Mouse (Mus musculus): ENCODE results near the gene Slc11a1. TPM values are rescaled to one million over a fixed set of nuclear protein-coding genes. Genes with fewer than 3 reads are reported as not detected.

Gene Slc11a1
- total and polyA plus RNA-seq, 3 experiments: 0.11 TPM; not detected in 2

- Histone ChIP-seq H3K27me3 (ENCODE audit: control insufficient read depth in 1 of 2, insufficient read depth in 2 of 2, low read length in 2 of 2) (no peaks in the 10 kb centered on the region), H3K27ac (ENCODE audit: control insufficient read depth, low read depth, low read length) (no peak overlapping the region), H3K4me3 (ENCODE audit: control insufficient read depth in 1 of 2, insufficient read depth in 1 of 2, low read depth in 2 of 2, low read length in 2 of 2) (no peak overlapping the region), H3K79me2 (ENCODE audit: control insufficient read depth, insufficient read depth, low read length, poor library complexity) (no peaks in the 10 kb centered on the region), H3K4me1 (ENCODE audit: control insufficient read depth in 1 of 2, insufficient read depth in 2 of 2, low read length in 2 of 2) (no peaks in the 10 kb centered on the region), H3K9me3 (replicated peaks; ENCODE audit: insufficient read depth, low read length) (no peaks in the 10 kb centered on the region), H3K36me3 (ENCODE audit: control insufficient read depth in 1 of 2, insufficient read depth in 2 of 2, low read length in 2 of 2) (no peaks in the 10 kb centered on the region), H3K9ac (ENCODE audit: control insufficient read depth, low read depth, low read length, poor library complexity, severe bottlenecking) (no peak overlapping the region)
- DNase-seq (ENCODE audit: low read depth, low spot score): no peak
- TF ChIP-seq ETS1 (IDR thresholded peaks at IDR 0.05; ENCODE audit: low read depth, low read length) (no peak), E2F4 (IDR thresholded peaks at IDR 0.05; ENCODE audit: borderline replicate concordance, low read depth, low read length) (no peak), BHLHE40 (IDR thresholded peaks at IDR 0.05; ENCODE audit: borderline replicate concordance, low read depth, low read length) (no peak), SIN3A (IDR thresholded peaks at IDR 0.05; ENCODE audit: low read length) (no peak), JUND (IDR thresholded peaks at IDR 0.05; ENCODE audit: low read depth, low read length) (no peak), ELF1 (IDR thresholded peaks at IDR 0.05; ENCODE audit: low read depth, low read length) (no peak), CHD2 (IDR thresholded peaks at IDR 0.05; ENCODE audit: low read length) (no peak), POLR2AphosphoS5 (IDR thresholded peaks at IDR 0.05; ENCODE audit: borderline replicate concordance, low read depth, low read length) (no peak), CHD1 (IDR thresholded peaks at IDR 0.05; ENCODE audit: low read depth, low read length) (no peak), GABPA (IDR thresholded peaks at IDR 0.05; ENCODE audit: low read depth, low read length) (no peak), KAT2A (conservative IDR thresholded peaks at IDR 0.05; ENCODE audit: low read depth, low read length) (no peak), ZC3H11A (IDR thresholded peaks at IDR 0.05; ENCODE audit: low read depth, low read length) (no peak), GATA1 (IDR thresholded peaks at IDR 0.05; ENCODE audit: low read depth, low read length) (no peak), TAL1 (IDR thresholded peaks at IDR 0.05; ENCODE audit: low read length) (no peak)
Measured at GRCm38 (mm10) chr1:74343161-74343560, 31.8 kb upstream of the Slc11a1 start.

- no peak for DNase-seq (ENCODE audit: low read depth, low spot score)
- H3K36me3 ChIP-seq (ENCODE audit: control insufficient read depth in 1 of 2, insufficient read depth in 2 of 2, low read length in 2 of 2): no peaks in the 10 kb centered on the region
- no peaks in the 10 kb centered on the region for H3K27me3 ChIP-seq (ENCODE audit: control insufficient read depth in 1 of 2, insufficient read depth in 2 of 2, low read length in 2 of 2)
- H3K4me3 ChIP-seq (ENCODE audit: control insufficient read depth in 1 of 2, insufficient read depth in 1 of 2, low read depth in 2 of 2, low read length in 2 of 2): no peak overlapping the region
- no peak for TF ChIP-seq SMC3 (IDR thresholded peaks at IDR 0.05; ENCODE audit: low read depth, low read length)
- TF ChIP-seq CHD2 (IDR thresholded peaks at IDR 0.05; ENCODE audit: low read length): no peak
- no peak overlapping the region for H3K9ac ChIP-seq (ENCODE audit: control insufficient read depth, low read depth, low read length, poor library complexity, severe bottlenecking)
- H3K27ac ChIP-seq (ENCODE audit: control insufficient read depth, low read depth, low read length): no peak overlapping the region
- no peaks in the 10 kb centered on the region for H3K4me1 ChIP-seq (ENCODE audit: control insufficient read depth in 1 of 2, insufficient read depth in 2 of 2, low read length in 2 of 2)
- H3K9me3 ChIP-seq (replicated peaks; ENCODE audit: insufficient read depth, low read length): no peaks in the 10 kb centered on the region
- no peaks in the 10 kb centered on the region for H3K79me2 ChIP-seq (ENCODE audit: control insufficient read depth, insufficient read depth, low read length, poor library complexity)
Measured at GRCm38 (mm10) chr1:74344163-74344916, 30.7 kb upstream of the Slc11a1 start.
